Mouse (Mus musculus) adrenal gland (tissue): Measurements from ENCODE around the gene Adra1d.

ENCODE experiments used
- intact Hi-C: fragments of 180-260 bp; cut with DNase I; formaldehyde crosslinking; loops from one replicate; pipeline ENCODE4 v1.15.1; 2025

Adra1d gene

GRCm38 (mm10) chr2:131499290-131499845, 62.7 kb downstream of the Adra1d start:
- intact Hi-C loops: no loop called here

- intact Hi-C loops: no loop called here
Observed at GRCm38 (mm10) chr2:131498219-131498618, 63.9 kb downstream of the Adra1d start.

GRCm38 (mm10) chr2:131497224-131497856, 64.7 kb downstream of the Adra1d start:
- intact Hi-C loops: no loop called here

GRCm38 (mm10) chr2:131496125-131496820, 65.8 kb downstream of the Adra1d start:
- intact Hi-C loops: no loop called here
